Mouse (Mus musculus) lung, postnatal 0 days (tissue): ENCODE results near the gene Gstp3.

Experiments
- CTCF ChIP-seq: IDR thresholded peaks from 2 replicates; pipeline ENCODE4 v1.5.1; 2016; ENCODE audit warnings: antibody characterized with exemption, mild to moderate bottlenecking
- EP300 ChIP-seq: IDR thresholded peaks from 2 replicates; pipeline ENCODE4 v1.6.1; 2016; ENCODE audit warnings: antibody characterized with exemption, mild to moderate bottlenecking, control low read depth

DNA sequence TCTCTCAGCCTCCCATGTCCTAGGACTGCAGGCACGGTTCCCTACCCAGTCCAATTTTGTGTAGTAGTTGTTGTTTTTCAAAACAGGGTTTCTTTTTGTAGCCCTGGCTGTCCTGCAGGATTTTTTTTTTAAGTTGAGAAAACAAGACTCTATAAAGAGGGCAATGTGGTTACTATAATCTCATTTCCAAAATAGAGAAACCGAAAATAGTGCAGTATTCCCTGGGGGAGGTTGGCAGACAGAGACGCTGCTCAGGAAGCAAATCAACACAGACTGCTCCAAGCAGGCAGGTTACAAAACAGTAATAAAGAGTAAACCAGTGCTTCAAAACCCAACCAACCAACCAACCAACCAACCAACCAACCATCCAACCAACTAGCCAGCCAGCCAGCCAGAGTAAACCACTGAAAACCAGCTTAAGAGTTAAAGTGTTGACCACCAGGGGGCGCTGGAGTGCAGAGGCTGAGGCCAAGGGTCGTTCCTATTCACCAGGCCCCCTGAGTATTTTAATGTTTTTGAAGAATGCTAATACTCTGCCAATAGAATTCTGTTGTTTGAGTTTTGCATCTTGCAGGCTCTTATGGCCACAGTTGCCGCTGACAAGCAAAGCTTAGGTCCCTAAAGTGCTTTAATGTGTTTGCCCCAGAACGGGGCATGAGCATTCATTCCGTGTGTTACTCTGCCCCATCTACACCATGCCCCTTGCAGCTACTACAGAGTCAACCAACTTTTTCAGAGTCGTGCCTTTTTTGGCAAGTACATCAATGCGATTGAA lies 7.4 kb downstream of the Gstp3 start:
- peak; percentile 90 for TF ChIP-seq CTCF
- TF ChIP-seq EP300, result no peak
